Comparison of ENCODE assay signal across 9 mouse cellular contexts in genomic region chr9:100951481-100951880, GRCm38 (mm10).
DNase-seq lines count a peak whose midpoint lies in the region; TF ChIP-seq lines count a peak whose summit lies in the region.
"Had no signal": no experiment of that assay in that cellular context is flagged by ENCODE, and none has a peak within 500 bp of the region (broad histone marks: within the 10 kb centered on the region; RNA-seq: fewer than 3 reads in every experiment).

No protein-coding gene starts in this region.

- TF ChIP-seq CTCF in gastrocnemius, adult 2 months (IDR thresholded peaks at IDR 0.05) = no peak

- no peak overlapping the region for H3K27ac ChIP-seq in gastrocnemius, adult 2 months
- H3K27ac ChIP-seq: liver, embryonic 14.5 days had no signal

- peak; percentile 25 for DNase-seq in gastrocnemius, adult 2 months
- no peak for DNase-seq in gastrocnemius, postnatal 36 days
- DNase-seq in A20 (ENCODE audit: low read depth, low spot score) = peak; percentile 57
- peak; percentile 69 for DNase-seq in cerebellum, adult 8-10 months
- DNase-seq in kidney, postnatal 4 days = peak; percentile 12 to 31
- no peak for DNase-seq in layer of hippocampus, postnatal 14 days (ENCODE audit: low spot score in 2 of 2)
- no peak for DNase-seq in gastrocnemius, adult 18-20 months (ENCODE audit: low spot score)
- DNase-seq in right cerebral cortex, adult 18-20 months = no peak

- H3K4me3 ChIP-seq in gastrocnemius, adult 2 months = no peak overlapping the region

- intact Hi-C loops in gastrocnemius, adult 2 months (cut with DNase I) = no loop called here
- intact Hi-C loops in gastrocnemius, postnatal 36 days (cut with DNase I) = no loop called here

Comparison
In these comparisons a context has a peak if more than half of its experiments do, and no peak if none do; other contexts are left out.
1. DNase-seq: peak in gastrocnemius, adult 2 months (single experiment), A20 (single experiment), cerebellum, adult 8-10 months (single experiment) and kidney, postnatal 4 days (2 of 2); none in gastrocnemius, postnatal 36 days (0 of 2), layer of hippocampus, postnatal 14 days (0 of 2), gastrocnemius, adult 18-20 months (single experiment) and right cerebral cortex, adult 18-20 months (single experiment).